Mouse (Mus musculus) leukemia stem cell, adult 10-12 weeks (primary cell): ENCODE measurements around the gene S100a11. TPM values are rescaled to one million over a fixed set of nuclear protein-coding genes. Genes with fewer than 3 reads are reported as not detected.

Experiments
- polyA plus RNA-seq: library from polyadenylated mRNA; stranded (reverse); fragments of >175 nt; gene quantifications from 2 replicates; pipeline ENCODE4 v1.2.3, GENCODE M21; 2012; ENCODE audit warnings: low replicate concordance

S100a11 gene
- polyA plus RNA-seq = 7.7 and 9.4 TPM in 2 replicates

DNA sequence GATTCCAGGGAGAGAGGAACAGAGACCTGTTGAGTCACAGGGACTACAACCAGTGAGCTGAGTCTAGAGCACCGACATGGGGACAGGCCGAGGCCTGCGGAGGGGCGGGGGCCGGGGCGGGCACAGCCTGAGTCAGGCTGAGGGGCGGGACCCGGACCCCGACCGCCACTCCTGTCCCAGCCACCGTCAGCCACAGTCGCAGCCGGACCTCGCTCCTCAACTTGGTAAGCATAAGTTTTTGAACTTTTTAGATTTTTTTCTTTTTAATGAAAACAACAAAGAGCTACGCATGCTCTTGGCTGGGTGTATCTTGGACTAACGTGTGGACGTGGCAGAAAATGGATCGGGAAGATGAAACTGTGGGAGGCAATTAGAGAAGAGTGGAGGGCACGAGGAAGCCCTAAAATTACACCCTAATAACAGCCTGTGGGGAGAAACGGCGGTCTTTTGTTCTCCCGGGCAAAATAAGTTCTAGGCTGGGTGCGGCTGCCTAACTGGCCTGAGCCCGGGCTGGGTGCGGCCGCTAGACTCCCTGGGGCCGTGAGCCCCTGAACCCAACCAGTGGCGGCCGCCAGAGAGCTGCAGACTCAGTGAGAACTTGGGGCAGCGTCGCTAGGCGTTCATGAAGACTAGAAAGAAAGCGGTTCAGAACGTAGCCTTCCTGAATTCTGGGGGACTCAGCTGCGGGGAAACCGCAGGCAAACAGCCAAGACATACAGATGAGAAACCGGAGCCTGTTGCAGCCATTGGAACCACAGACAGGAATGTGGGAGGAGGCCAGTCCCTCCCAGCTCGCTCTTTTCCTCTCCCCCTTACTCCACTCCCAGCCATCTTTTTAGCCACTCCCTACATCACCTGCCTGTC, at the start of gene S100a11:
Gene S100a11 (plus strand): TSS at position 159 of the 864 bp plus-strand sequence.

GRCm38 (mm10) chr3:93554981-93555877, 34.9 kb downstream of the S100a11 start, which contains the start of gene S100a10:
Gene S100a10 (plus strand): TSS chr3:93555080.

Other genes with a start within 250 kb of the S100a11 start
- gene Flg, start 247.0 kb upstream of the S100a11 start, polyA plus RNA-seq = not detected in 2 replicates
- not detected in 2 replicates for gene Hrnr, start 200.7 kb upstream of the S100a11 start, polyA plus RNA-seq
- gene Rptn, start 126.8 kb upstream of the S100a11 start, polyA plus RNA-seq = not detected in 2 replicates
- 0.02 TPM in 1 of 2 replicates, not detected in the other for gene Tchh, start 78.2 kb upstream of the S100a11 start, polyA plus RNA-seq
- gene Tchhl1, start 51.7 kb upstream of the S100a11 start, polyA plus RNA-seq = not detected in 2 replicates
- gene S100a10, start 34.6 kb downstream of the S100a11 start, polyA plus RNA-seq = 1.1 and 19.2 TPM in 2 replicates
- gene Tdpoz2, start 132.2 kb downstream of the S100a11 start, polyA plus RNA-seq = not detected in 2 replicates
- not detected in 2 replicates for gene Tdpoz1, start 155.8 kb downstream of the S100a11 start, polyA plus RNA-seq
- not detected in 2 replicates for gene Gm37596, start 172.6 kb downstream of the S100a11 start, polyA plus RNA-seq